Mouse (Mus musculus): ENCODE results near the gene Arl14. TPM values are rescaled to one million over a fixed set of nuclear protein-coding genes. Genes with fewer than 3 reads are reported as not detected.

Gene Arl14
- polyA plus RNA-seq, 1 experiment from 2014 or later = not detected

Other genes with a start within 250 kb of the Arl14 start
- gene Ift80, start 217.8 kb upstream of the Arl14 start, polyA plus RNA-seq (2014; fragmentation: Nextera tagmentation; extraction: Ambion mirVana) = 5.6 and 11.2 TPM in 2 replicates
- gene Smc4, start 217.7 kb upstream of the Arl14 start, polyA plus RNA-seq (2014; fragmentation: Nextera tagmentation; extraction: Ambion mirVana) = 32.9 and 47.8 TPM in 2 replicates
- gene Trim59, start 177.7 kb upstream of the Arl14 start, polyA plus RNA-seq (2014; fragmentation: Nextera tagmentation; extraction: Ambion mirVana) = 39.8 and 57.5 TPM in 2 replicates
- 33.2 and 45.5 TPM in 2 replicates for gene Kpna4, start 95.3 kb upstream of the Arl14 start, polyA plus RNA-seq (2014; fragmentation: Nextera tagmentation; extraction: Ambion mirVana)
- 20.4 and 26.2 TPM in 2 replicates for gene Ppm1l, start 94.4 kb downstream of the Arl14 start, polyA plus RNA-seq (2014; fragmentation: Nextera tagmentation; extraction: Ambion mirVana)

Data from midbrain, embryonic 14.5 days (tissue).